Mouse (Mus musculus): ENCODE measurements around the gene Gm49450.
A peak's percentile ranks its signal among the peaks of the same experiment; 100 is the strongest.
"Not testable (repeated sequence)": the region's sequence is repeated elsewhere in the genome, so short reads cannot be mapped to it uniquely, and the experiment has no call there.

Gm49450 gene

DNA sequence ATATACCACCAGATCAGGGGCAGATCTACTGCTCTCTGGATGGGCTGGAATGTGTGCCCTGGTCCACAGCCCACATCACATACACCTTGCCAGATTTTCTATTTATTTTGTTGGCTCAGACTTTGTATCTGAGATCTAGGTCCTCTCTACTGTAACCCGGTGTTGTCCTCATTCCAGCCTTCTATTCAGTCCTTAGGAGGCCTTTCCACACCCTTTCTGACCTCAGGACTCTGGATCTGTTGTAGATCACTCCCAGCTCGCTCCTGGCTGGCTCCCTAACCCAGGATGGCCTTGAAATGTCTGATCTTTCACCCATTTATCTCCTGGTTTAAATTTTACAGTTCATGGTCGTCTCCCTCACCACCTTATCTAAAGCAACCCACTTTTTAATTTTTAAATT, 28.7 kb downstream of the Gm49450 start:
- DNase-seq (ENCODE audit: low spot score), result no peak

DNA sequence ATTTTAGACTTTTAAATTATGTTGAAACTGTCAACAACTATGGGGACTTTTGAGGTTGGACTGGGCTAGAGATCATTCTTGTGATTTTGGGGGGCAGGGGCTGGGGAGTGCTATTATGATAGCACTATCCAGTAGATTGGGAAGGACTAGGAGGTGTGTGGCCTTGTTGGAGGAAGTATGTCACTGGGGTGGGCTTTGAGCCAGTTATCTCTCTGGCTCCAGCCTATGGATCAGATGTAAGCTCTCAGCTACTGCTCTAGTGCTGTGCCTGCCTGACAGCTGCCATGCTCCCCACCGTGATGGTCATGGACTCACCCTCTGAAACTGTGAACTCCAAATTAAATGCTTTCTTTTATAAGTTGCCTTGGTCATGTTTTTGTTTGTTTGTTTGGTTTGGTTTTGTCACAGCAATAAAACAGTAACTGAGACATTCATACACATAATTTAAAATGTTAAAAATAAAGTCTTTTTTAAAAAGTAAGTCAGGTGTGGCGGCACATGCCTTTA, 30.3 kb downstream of the Gm49450 start:
- no peak for DNase-seq (ENCODE audit: low spot score)

DNA sequence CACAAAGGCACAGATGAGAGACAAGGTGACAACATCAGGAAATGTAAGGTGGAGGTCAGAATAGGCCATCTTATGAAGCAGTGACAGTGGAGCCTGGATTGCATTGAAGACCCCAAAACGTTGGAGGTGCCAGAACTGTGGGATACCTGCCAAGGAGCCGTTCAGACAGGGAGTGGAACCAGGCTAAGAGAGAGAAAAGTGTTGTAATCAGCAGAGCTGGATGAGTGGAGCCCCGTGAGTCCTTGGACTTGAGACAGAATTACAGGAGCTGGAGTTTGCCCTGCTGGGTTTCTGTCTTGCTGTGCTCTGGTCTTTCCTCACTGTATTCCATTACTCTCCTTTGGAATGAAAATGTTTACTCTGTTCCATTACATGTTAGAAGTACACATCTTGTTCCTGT, 30.8 kb downstream of the Gm49450 start:
- DNase-seq (ENCODE audit: low spot score), result no peak

DNA sequence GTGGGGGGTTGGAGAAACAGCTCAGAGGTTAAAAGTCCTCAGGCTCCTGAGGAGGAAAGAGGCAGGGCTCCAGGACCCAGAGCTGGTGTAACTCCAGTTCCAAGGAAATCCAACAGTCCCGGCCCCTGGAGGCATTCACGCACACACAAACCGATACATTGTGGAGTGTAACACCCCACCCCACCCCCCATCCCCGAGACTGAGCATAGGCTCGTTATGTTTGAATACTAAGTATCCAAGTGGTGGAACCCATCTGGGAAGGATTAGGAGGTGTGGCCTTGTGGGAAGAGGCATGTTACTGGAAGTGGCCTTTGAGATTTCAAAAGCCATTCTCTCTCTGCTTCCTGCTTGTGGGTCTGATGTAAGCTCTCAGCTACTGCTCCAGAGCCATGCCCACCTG, 31.8 kb downstream of the Gm49450 start:
- DNase-seq (ENCODE audit: low spot score), result no peak

DNA sequence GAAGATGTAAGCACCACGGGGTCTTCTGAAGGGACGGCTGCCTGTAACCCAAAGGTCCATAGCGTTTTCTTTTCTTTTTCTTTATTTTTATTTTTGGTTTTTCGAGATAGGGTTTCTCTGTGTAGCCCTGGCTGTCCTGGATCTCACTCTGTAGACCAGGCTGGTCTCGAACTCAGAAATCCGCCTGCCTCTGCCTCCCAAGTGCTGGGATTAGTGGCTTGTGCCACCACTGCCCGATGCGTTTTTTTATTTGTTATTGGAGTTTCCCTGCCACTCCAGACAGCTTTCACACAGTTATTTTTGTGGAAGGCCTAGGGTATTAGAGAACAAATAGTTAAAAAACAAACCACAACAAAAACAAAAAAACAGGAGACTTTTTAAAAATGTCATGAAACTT, 34.9 kb downstream of the Gm49450 start:
- not testable (repeated sequence) for DNase-seq (ENCODE audit: low spot score)

DNA sequence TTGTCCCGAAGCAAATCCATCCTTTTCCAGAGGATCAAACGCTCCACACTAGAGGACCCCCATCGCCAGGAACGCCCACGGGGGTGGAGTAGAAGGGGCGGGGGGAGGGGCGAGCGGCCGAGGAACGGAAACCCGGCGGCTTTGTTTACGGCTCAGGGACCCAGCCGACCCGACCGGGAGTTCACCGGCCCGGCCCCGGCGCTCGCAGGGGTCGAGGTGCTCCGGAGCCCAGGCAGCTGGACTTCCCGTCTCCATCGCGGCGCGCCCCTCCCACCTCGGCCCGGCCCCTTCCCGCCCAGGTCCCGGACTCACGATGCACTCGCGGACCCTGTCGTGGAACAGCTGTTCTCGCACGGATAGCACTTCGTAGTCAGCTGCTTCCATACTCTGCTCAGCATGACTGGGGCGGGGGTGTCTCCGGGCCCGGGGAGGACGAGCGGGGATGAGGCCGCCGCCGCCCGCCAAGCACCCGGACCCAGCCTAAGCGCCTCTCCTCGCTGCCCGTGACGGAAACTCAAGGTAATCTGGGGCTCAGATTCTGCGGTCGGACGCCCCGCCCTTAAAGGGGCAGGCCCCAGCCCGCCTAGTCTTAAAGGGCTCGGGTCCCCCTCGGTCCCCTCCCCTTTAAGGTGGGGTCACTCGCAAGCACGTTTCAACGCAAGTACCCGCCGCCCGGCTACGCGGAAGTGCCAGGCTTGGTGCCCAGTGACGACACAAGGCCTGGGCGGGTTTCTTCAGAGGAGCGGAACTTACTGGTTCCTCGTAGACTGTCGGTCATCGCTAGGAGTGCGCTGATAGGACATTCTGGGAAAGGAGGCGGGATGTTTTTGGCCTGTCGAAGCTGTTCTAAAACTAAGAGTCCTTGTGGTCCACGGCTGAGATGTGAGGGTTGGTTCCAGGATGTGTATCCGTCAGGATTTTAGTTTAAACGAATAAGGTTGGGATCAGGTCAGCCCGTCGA, 35.5 kb downstream of the Gm49450 start, which contains the start of gene Lmbr1l:
Lmbr1l (minus strand) TSS at position 694 of the 961 bp plus-strand sequence.
- DNase-seq (ENCODE audit: low spot score), result peak; percentile 95

DNA sequence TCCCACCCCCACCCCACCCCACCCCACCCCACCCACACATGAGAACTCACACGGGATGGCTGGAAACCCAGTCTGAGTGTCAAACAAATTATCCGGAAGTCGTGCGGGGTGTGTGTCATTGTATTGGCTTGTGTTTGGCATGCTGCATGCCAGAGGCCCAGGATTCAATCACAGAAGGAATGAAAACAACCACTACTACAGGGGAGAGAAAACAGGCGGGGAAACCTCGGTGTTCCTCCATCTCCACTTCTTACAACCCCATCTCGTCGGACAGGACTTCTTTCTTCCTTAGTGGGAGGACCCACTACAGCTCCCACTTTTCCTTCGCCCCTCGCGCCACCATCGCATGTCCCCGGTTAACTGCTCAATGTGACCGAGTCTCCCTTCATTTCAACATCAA, 36.3 kb downstream of the Gm49450 start:
- no peak for DNase-seq (ENCODE audit: low spot score)

DNA sequence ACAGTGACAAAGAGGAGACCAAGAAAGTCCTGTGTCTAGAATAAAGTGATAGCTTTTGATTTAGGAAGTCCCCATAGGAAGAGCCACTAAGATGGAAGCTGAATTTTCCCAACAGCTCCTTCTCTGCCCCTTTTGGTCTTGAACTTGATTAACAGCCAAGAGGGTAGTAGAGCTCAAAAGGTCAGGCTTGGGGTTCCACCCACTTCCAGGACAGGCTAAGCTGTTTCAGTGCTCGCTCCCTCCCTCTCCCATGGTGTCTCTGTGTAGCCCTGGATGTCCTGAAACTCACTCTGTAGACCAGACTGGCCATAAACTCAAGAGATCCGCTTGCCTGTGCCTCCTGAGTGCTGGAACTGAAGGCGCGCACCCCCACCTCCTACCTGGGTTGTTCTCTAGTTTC, 37.3 kb downstream of the Gm49450 start:
- no peak for DNase-seq (ENCODE audit: low spot score)

DNA sequence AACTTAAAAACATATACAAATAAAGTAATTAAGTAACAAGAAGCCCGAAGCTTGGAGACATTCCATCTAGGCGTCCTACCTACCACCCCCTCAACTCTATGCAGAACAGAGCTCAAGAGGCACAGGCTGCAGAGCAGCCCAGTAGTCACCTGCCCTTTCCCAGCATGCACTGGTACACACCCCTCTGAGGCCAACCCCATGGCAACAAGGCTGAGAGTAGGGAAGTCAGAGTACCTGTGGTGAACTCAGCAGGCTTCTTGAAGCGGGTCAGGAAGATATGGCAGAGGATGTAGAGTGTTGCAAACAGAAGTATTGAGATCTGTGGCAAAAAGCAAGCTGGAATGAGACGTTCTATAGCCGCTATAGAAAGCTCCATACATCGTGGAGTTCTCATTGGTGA, 38.4 kb downstream of the Gm49450 start:
- DNase-seq (ENCODE audit: low spot score), result no peak

DNA sequence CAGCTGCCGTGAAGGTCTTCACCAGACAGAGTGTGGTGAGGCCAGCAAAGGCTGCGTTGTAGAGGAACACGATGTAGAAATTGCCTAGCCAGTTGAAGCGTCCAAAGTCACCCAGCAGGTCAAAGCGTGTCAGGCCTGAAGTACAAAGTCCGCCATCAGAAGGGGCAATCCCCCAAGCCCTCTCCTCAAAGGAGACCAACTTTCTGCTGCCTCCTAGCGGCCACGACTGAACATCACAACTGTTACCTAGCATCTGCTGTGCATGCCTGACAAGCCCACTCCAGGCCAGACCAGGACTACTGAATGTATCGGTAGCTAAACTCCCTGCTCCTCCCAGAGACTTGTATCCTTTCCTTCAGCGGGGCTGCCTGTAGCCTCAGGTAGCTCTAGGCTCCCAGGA, 48.7 kb downstream of the Gm49450 start:
- DNase-seq (ENCODE audit: low spot score), result no peak

DNA sequence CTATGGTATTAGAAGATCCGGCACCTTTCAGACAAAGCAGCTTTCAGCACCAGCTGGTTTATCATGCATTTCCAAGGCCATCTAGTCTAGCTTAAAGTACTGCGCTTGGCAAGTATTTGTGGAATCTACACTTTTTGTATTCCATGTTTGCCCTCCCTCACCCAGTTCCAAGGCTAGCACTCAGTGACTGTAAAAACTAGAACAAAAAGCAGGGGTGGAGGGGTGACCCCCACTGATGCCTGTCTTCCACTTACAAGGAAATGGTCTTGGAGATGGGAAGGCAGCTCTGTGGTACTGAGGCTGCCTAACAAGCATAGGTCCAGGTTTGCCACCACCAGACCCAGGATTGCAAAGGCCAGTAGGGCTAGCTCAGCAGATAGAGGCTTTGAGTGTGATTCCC, 50.8 kb downstream of the Gm49450 start:
- no peak for DNase-seq (ENCODE audit: low spot score)

DNA sequence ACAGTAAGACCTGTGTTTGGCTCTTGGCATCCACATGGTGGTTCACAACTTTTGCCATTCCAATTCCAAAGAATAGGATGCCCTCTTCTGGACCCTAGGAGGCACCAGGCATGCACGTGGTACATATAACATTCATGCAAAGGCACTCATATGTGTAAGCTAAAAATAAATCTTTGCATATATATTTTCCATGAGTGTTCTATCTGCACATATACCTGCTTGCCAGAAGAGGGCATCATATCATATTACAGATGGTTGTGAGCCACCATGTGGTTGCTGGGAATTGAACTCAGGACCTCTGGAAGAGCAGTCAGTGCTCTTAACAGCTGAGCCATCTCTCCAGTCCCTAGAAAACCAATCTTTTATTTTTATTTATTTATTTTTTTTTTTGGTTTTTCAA, 51.8 kb downstream of the Gm49450 start:
- no peak for DNase-seq (ENCODE audit: low spot score)

DNA sequence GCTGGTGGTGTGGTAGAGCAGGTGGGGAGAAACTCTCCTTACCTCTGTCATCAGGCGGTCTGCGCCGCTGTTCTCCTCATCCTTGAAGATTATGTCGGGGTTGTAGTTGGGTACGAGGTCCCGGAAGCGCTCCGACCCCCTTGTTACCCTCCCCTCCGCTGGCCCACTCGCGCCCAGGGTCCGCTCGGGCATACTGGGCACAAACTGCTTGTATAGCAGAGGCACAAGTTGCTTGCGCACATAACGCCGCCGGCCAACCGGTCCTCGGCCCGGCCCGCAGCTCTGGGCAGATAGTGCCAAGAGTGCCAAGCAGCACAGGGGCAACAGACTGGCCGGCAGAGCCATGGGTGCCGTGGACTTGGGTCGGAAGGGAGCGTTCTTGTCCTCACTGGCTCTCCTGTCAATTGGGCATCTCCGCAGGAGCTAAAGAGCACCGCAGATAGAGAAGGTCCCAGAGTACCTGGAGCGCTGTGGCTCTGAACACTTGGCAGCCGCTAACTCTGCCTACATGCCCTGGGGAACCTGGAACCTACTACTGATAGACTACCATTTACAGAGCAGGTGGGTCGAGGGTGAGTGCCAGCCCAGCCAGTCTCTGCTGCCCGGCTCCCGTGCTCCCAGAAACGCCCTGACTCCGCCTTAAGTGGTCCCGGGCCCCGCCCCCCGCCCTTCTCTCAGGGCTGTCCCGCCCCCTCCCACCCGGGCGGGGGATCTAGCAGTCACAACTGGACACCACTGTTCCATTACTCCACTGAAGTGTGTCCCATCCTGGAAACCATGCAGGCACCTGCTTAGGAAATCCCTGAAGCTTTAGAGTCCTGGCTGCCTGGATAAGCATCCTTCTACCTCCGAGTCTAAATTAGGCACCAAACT, 55.2 kb downstream of the Gm49450 start, which contains the start of gene Dhh:
Dhh (minus strand) TSS at position 613 of the 873 bp plus-strand sequence.
- DNase-seq (ENCODE audit: low spot score), result no peak

DNA sequence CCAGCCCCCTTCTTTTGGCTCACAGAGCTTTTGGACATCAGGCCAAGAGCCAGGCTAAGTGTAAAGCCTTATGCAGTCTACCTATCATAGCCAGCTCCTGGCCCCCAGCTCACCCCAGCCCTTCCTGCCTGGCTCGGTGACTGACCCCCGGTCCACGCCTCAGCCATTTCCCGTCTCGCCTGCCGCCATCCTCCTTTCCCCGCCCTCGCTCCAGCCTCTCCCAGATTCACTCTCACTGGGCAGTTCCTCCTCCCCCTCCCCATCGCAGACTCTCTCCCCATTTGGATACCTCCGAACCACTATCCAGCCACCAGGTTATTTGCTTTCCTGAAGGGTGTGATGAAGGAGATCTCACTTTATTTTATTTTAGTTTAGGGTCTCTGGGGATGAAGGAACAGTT, 55.9 kb downstream of the Gm49450 start:
- DNase-seq (ENCODE audit: low spot score), result no peak

DNA sequence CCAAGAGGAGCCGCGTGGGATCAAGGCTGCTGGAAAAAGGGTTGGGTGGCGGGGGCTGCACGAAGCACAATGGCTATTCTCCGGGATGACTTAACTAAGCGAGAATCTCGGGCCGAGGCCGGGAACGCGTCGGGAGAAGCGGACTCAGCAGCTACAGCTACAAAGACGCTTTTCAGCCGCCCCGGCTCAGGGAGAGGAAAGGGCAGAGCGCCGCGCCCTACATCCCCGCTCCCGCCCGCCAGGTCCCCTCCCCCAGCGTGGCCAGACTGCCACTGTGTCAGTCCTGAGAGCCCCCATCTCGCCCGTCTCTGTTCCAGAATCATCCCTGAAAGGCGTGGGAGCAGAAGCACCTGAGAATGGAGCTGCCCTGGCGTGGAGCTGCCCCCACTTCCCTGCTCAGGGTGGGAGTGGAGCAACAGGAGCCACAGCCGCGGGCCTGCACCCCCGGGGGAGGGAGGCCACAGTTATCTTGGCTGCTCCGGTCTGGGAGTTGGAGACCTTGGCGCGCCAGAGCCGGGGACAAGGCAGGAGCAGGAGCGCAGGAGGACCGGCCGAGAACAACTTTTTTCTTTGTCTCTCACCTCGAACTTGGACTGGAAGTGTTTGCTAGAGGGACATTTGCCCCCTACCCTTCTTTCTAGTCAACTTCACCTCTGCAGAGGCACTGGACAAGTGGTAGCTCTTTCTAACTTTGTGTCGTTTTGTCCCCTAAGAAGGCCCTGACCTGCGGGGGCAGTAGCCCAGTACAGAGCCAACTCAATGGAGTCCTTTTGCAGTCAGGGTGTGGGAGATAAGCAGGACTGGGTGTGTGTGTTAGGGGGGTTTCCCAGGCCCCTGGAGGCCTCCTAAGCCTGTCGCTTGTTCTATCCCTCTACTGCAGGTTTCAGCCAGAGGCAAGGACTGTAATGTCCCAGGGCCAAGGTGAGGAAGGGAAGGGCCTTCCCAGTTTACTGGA, 57.4 kb downstream of the Gm49450 start:
- DNase-seq (ENCODE audit: low spot score), result no peak

DNA sequence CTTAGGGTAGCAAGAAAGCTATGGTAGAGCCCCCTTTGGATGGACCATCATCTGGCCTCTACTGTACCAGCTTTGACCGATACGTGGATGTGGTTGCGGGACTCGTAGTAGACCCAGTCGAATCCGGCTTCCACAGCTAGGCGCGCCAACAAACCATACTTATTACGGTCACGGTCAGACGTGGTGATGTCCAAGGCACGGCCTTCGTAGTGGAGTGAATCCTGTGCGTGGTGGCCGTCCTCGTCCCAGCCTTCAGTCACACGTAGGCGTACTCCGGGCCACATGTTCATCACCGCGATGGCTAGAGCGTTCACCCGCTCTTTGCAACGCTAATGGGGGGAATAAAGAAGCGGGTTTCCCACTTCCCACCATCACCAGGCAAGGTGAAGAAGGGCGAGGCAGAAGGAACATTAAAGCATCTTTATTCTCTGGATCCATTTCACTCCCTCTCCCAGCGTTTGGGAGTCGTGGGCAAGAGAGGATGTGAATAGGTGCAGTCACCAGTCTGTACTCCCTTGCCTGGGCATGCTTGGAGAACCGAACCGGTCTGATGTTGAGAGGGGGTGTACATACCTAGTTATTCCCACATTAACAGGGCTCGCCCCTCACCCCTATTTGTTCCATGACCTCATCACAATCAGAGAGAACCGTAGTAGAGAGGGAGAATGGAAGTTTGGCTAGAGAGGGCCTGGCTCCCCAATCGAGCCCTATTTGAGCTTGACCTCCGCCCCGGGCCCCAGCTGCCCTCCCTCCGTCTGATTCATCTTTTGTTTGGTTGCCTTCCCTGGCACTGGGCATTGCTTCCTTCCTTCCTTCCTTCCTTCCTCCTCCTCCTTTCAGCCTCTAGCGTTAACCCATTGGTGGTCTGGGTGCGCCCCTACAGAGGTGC, 58.4 kb downstream of the Gm49450 start:
- no peak for DNase-seq (ENCODE audit: low spot score)

DNA sequence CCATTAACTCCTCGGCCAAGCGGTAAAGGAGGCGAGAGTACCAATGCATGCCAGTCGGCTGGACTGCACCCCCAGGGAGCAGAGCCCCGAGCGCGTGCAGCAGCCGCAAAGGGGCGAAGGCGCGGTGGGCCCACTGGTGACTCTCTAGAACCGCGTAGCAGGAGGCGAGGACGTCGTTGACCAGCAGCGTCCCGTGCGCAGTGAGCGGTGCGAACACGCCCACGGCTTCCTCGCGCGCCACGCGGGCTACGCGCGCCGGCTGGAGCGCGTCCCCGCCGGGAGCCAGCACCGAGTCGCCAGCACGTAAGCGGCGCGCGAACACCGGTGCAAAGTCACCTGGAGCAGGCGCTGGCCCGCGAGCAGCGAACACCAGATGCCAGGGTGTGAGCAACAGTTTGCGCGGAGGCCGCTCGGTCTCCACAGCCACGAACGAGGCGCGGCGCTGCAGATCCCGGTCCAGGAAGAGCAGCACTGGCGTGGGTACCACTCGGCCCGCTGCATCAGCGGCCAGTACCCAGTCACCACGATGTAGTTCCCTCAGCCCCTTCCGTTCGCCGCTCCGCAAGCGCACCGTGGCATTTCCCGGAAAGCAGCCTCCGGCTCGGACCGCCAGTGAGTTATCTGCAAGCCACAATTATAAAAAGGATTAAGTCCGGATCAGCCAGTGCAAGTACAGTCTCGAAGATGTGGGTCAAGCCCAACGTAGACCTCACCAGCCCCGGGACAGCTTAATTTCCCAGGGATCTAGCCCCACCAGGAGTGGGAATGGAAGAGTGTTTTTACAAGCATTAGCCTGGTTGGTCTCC, 59.2 kb downstream of the Gm49450 start, which contains the start of gene Rhebl1:
Rhebl1 (minus strand) TSS at position 601 of the 806 bp plus-strand sequence.
- DNase-seq (ENCODE audit: low spot score), result no peak

DNA sequence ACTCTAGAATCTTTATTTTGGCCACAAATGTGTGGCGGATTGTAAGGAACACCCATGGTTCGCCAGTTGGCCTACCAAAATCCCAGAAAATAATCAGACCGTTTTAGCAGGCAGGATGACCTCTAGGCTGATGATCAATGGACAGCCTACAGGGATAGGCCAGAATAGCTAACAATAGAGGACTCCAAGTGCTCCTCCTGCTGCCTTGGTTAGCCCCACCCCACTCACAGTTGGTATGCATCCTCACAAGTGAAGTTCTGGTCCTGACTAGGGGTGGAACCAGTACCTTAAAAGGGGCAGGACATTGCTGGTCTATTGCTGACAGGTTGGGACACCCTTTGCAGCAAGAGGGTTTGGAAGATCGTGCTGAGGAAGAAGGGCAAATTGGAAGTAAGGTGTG, 60.3 kb downstream of the Gm49450 start:
- DNase-seq (ENCODE audit: low spot score), result no peak

DNA sequence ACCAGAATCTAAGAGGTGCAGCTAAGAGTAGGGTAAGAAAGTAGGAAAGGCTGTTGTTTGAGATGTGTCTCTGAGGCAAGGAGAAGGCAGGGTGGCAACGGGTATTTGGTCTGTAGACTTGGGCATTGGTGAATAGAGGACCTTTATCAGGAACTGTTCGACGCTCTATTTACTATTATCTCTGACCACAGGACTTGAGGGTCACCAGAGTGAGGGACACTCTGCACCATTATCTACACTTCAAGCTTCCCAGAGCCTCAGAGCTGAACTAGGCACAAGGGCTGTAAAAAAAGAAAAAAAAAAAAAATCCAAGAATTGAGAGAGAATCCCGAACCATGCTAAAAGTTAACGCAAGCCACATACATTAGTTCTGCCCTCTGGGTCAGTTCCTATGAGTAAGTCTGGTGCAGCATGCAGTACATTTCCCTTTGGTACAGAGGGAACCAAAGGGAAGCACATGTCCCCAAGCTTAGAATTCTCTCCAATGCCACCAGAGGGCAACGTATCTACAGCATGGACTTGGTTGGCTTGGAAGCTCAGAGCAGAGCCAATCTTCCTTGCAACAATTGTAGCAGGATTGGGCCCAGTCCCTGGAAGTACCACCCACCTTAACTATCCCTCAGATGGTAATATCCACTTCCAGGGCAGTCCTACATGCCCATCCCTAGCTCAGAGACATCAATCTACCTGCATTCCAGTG, 61.3 kb downstream of the Gm49450 start:
- no peak for DNase-seq (ENCODE audit: low spot score)

Measured in ovary, postnatal 10 days (tissue).